Mouse (Mus musculus) lung, postnatal 0 days (tissue): Measurements from ENCODE around the gene Gm49353.

Experiments used
- CTCF ChIP-seq: IDR thresholded peaks from 2 replicates; pipeline ENCODE4 v1.5.1; 2016; ENCODE audit warnings: antibody characterized with exemption, mild to moderate bottlenecking
- EP300 ChIP-seq: IDR thresholded peaks from 2 replicates; pipeline ENCODE4 v1.6.1; 2016; ENCODE audit warnings: antibody characterized with exemption, mild to moderate bottlenecking, control low read depth

DNA sequence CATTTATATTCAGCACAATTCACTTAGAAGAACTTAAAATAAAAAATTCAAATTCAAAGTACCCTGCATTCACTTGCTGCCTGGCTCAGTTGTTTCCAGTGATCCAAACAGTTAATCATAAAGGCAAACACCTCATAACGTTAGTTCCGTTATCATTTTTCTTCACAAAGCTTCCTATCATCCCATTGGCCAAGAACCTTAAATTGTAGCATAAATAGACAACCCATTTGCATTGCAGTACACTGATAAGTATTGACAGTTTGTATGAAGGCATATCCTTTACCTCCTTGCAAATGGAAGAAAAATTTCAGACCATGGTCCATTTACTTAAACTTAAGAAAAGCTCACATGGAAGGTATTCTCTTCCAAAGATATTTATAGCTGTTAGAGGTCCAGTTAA, 37.1 kb upstream of the Gm49353 start:
- TF ChIP-seq CTCF (no peak), EP300 (no peak)
